Mouse (Mus musculus): ENCODE results near the gene Clcnkb.

Clcnkb gene

GRCm38 (mm10) chr4:141357811-141358210, 58.0 kb downstream of the Clcnkb start:
- DNase-seq (ENCODE audit: low read depth, low spot score): no peak
